Mouse (Mus musculus): ENCODE results near the gene Asic3. TPM values are rescaled to one million over a fixed set of nuclear protein-coding genes. Genes with fewer than 3 reads are reported as not detected.
A peak's percentile ranks its signal among the peaks of the same experiment; 100 is the strongest.
"Not testable (repeated sequence)": the region's sequence is repeated elsewhere in the genome, so short reads cannot be mapped to it uniquely, and the experiment has no call there.

Gene Asic3
- total RNA-seq, 2 experiments from 2014 or later, result 0.47 to 0.54 TPM

GRCm38 (mm10) chr5:24392724-24393123 is 20.5 kb upstream of the Asic3 start:
- intact Hi-C loops (cut with DNase I), result no loop called here
- no peak for DNase-seq
- TF ChIP-seq CTCF (IDR thresholded peaks at IDR 0.05), result no peak
- no peak overlapping the region for H3K4me3 ChIP-seq
- H3K27ac ChIP-seq, result peak overlapping the region; percentile 98

GRCm38 (mm10) chr5:24393392-24393997 is 19.7 kb upstream of the Asic3 start, which contains the start of gene Abcb8:
Gene Abcb8 (plus strand): TSS chr5:24393663.
- H3K27ac ChIP-seq, result peak within 1 kb of the TSS; percentile 98
- intact Hi-C loops (cut with DNase I), result no loop called here
- peak; percentile 90 for TF ChIP-seq CTCF (IDR thresholded peaks at IDR 0.05)

GRCm38 (mm10) chr5:24394165-24394894 is 18.9 kb upstream of the Asic3 start:
- TF ChIP-seq CTCF (IDR thresholded peaks at IDR 0.05), result peak; percentile 87
- DNase-seq, result peak; percentile 96
- H3K4me3 ChIP-seq, result peak overlapping the region; percentile 86
- H3K27ac ChIP-seq, result peak overlapping the region; percentile 98
- intact Hi-C loops (cut with DNase I), result no loop called here

More at GRCm38 (mm10) chr5:24393392-24393997, 19.7 kb upstream of the Asic3 start, which contains the start of gene Abcb8:
- DNase-seq, result peak; percentile 77
- peak within 1 kb of the TSS; percentile 86 for H3K4me3 ChIP-seq

DNA sequence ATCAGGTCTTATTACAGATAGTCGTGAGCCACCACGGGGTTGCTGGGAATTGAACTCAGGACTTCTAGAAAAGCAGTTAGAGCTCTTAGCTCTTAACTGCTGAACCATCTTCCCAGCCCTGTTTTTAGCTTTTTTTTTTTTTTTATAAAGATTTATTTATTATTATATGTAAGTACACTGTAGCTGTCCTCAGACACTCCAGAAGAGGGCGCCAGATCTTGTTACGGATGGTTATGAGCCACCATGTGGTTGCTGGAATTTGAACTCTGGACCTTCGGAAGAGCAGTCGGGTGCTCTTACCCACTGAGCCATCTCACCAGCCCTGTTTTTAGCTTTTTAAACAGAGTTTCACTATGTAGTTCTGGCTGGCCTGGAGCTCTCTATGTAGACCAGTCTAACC is 16.9 kb upstream of the Asic3 start:
- peak; percentile 44 for TF ChIP-seq CTCF (IDR thresholded peaks at IDR 0.05)
- not testable (repeated sequence) for DNase-seq, H3K27ac ChIP-seq, H3K4me3 ChIP-seq
- intact Hi-C loops (cut with DNase I), result loop anchor here (5.0 kb wide), 1 partner anchor 76 kb away; no protein-coding TSS in a partner anchor

DNA sequence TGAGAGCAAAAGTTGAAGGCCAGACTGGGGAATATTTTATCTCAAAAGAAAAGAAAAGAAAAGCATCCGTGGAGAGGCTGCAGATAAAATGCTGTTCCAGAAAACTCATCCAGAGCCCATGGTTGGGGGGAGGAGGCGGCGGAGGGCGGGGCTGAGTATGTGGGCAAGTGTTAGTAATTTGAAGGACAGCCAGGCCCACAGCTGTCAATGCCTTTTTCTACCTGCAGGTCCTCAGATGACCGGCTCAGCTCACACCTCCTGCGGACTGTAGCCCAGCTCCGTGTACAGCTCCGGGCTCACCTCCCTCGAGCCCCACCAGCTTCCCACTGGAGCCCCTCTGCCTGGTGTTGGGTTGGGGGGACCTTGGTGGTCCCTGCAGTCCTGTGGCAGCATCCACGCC is 13.5 kb upstream of the Asic3 start:
- no peak for TF ChIP-seq CTCF (IDR thresholded peaks at IDR 0.05)
- Histone ChIP-seq H3K27ac (peak overlapping the region; percentile 38; the same call in 1 of the 2 replicates), H3K4me3 (no peak overlapping the region; the same call in 1 of the 2 replicates)
- DNase-seq, result peak; percentile 54
- intact Hi-C loops (cut with DNase I), result loop anchor here (5.0 kb wide), 1 partner anchor 73 kb away; no protein-coding TSS in a partner anchor

DNA sequence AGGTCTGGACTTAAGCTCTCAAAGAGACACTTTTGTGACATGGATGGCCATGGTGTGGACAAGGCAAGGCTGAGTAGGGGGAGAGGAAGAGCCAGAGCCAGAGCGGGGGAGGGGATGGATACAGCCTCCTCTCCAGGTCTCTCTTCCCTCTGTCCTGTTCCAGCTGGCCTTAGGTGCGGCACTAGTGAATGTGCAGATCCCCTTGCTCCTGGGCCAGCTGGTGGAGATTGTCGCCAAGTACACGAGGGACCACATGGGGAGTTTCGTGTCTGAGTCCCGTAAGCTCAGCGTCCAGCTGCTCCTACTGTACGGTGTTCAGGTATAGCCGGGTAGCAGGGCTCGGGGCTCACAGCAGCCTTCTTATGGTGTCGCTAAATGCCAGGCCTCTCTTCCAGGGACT is 12.8 kb upstream of the Asic3 start:
- Histone ChIP-seq H3K27ac (peak overlapping the region; percentile 38; the same call in 1 of the 2 replicates), H3K4me3 (no peak overlapping the region)
- TF ChIP-seq CTCF (IDR thresholded peaks at IDR 0.05), result no peak
- intact Hi-C loops (cut with DNase I), result no loop called here
- DNase-seq, result peak; percentile 58

GRCm38 (mm10) chr5:24400911-24401605 is 12.1 kb upstream of the Asic3 start:
- intact Hi-C loops (cut with DNase I), result no loop called here
- H3K4me3 ChIP-seq, result no peak overlapping the region
- no peak for TF ChIP-seq CTCF (IDR thresholded peaks at IDR 0.05)
- DNase-seq, result no peak
- H3K27ac ChIP-seq, result no peak overlapping the region

DNA sequence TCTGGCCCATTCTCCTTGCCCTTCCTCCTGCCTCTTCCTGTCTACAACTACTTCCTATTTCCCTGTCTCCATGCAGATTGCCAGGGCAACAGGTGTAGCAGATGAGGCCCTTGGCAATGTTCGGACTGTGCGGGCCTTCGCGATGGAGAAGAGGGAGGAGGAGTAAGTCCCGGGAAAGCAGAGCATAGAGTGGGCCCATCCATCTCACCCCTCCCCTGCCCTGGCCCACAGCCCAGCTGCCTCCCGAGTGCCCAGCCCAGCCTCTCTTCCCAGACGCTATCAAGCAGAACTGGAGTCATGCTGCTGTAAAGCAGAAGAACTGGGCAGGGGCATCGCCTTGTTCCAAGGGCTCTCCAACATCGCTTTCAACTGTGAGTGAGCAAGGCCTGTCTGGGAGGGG is 11.2 kb upstream of the Asic3 start:
- intact Hi-C loops (cut with DNase I), result no loop called here
- no peak overlapping the region for H3K4me3 ChIP-seq
- no peak for TF ChIP-seq CTCF (IDR thresholded peaks at IDR 0.05)

DNA sequence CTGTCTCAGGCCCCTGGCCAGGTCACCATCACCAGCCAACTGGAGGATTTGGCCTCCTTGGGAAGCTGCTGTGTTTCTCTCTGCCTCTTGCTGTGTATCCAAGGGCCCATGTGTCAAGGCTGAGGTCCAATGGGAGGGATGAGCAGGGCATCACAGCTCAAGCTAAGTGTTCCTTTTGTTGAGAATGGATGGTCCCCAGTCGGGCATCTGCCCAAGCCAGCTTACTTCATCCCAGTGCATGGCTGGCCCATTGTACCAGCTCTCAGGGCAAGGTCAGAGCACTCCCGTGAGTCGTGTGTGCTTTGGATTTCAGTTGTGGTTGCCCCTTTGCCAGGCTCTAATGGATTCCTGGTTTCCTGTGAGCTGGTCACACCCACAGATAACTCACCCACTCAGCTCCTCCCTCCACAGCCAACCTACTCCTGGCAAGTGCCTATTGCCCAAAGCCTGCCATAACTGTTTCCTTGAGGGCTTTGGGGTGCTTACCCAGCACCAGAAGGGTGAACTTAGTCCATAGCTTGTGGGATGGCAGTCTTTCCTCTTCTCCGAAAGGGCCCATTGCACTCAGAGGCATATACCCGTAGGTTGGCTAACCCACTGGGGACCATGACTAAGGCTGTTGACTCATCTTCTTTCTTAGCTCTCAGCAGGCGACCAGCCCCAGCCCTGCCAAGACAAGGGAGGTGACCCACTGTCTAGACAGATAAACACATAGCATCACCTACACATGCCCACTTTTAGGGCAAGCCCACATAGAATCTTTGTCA is 8.4 kb upstream of the Asic3 start:
- no peak for TF ChIP-seq CTCF (IDR thresholded peaks at IDR 0.05)
- DNase-seq, result no peak
- no peak overlapping the region for H3K4me3 ChIP-seq
- intact Hi-C loops (cut with DNase I), result no loop called here
- no peak overlapping the region for H3K27ac ChIP-seq

More for the DNA sequence above, 11.2 kb upstream of the Asic3 start:
- DNase-seq, result no peak
- no peak overlapping the region for H3K27ac ChIP-seq

- H3K4me3 ChIP-seq, result no peak overlapping the region
- intact Hi-C loops (cut with DNase I), result no loop called here
- TF ChIP-seq CTCF (IDR thresholded peaks at IDR 0.05), result no peak
- no peak overlapping the region for H3K27ac ChIP-seq
- no peak for DNase-seq
Observed at GRCm38 (mm10) chr5:24405389-24405876, 7.8 kb upstream of the Asic3 start.

DNA sequence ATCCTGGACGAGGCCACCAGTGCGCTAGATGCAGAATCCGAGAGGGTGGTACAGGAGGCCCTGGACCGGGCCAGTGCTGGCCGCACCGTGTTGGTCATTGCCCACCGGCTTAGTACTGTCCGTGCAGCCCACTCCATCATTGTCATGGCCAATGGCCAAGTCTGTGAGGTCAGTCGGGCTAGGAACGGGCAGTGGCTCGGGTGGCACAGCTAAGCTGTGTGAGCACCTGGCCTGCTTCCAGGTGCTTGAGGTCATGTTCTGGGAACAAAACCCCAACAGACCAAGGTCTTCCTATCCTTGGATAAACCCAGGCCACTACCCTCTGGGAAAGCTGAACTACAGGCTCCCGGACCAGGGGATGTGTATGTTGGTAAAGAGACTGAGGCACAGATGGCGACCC is 4.5 kb upstream of the Asic3 start:
- intact Hi-C loops (cut with DNase I), result no loop called here
- peak; percentile 71 for DNase-seq
- no peak overlapping the region for H3K27ac ChIP-seq
- TF ChIP-seq CTCF (IDR thresholded peaks at IDR 0.05), result no peak
- no peak overlapping the region for H3K4me3 ChIP-seq

DNA sequence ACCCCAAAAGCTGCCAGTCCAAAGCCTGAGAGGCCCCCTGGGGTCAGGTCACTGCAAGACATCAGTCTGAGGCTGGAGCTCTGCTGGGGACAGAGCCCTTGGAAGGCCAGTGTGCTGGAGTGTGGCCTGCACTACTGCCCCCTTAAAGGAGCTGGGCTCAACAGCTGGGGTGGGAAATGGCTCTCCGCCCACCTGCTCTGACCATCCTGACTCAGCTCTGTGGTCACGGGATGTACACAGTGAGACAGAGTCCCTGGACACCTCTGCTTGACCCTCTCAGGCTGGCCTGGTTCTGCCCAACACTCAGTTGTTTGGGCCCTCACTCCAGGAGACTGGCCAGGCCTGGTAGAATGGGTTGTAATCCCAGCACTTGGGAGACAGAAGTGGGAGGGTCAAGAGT is 3.7 kb upstream of the Asic3 start:
- intact Hi-C loops (cut with DNase I), result no loop called here
- TF ChIP-seq CTCF (IDR thresholded peaks at IDR 0.05), result no peak

More for the DNA sequence above, 3.7 kb upstream of the Asic3 start:
- H3K4me3 ChIP-seq, result no peak overlapping the region
- H3K27ac ChIP-seq, result no peak overlapping the region
- DNase-seq, result no peak

Measured in gastrocnemius, adult 2 months (tissue).